Mouse (Mus musculus) embryo, embryonic 11 days (tissue): ENCODE results near the gene Fam167b.

Source experiments
- DNase-seq: peaks from one replicate; pipeline ENCODE4 v3.0.0-alpha.2; 2015

The Fam167b gene

DNA sequence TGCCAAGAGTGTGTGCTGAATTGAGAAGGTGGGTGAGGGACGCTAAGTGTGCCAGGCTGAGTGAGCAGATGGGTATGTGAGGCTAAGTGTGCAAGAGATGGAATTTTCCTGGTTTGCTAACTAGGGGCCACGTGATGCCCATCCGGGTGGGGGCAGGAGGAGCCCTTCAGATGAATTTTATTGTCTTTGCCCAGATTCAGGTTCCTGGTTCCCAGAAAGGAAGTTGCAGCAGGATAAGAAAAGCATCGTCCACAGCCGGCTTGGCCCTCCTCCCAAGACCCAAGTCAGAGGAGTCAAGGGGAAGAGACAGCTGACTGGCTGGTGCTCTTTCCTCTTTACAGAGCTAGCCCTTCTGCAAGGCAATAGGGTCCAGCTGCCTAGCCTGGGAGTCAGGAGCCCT, at the start of gene Fam167b:
Gene Fam167b (minus strand): TSS at position 84 of the 400 bp plus-strand sequence.
- DNase-seq: no peak

DNA sequence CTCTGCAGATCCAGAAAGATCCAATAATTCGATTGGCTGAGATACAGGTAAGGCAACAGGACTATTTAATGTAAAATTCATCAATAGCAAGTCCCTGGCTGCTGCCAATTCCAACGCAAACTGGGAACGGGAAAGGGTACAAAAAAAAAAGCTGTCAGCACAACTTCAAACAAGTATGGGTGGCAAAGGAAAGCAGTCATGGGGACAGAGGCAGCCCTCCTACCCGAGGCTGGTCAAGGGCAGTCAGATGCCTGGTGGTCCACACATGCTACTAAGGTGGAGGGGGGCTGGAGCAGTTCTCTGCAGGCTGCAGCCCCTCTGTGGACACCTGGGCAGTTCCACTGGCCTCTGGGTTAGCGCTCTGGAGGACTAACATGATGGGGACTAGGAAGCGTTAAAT, 47.7 kb upstream of the Fam167b start:
- no peak for DNase-seq

DNA sequence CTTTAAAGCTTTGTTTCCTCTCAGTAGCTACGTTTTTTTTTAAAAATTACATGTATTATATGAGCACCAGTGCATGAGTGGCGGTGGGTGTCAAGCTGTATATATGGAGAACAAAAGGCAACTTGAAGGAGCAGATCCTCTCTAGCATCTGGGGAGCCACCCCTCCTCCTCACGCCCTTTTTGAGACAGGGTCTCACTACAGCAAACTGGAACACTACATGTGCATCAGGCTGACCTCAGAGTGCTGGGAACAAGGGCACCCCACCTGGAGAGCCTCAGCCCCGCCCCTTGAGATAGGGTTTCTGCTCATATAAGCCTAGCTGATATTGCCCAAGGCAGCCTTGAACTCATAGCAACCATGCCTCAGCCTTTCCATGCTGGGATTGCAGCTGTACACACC, 47.1 kb upstream of the Fam167b start:
- no peak for DNase-seq

DNA sequence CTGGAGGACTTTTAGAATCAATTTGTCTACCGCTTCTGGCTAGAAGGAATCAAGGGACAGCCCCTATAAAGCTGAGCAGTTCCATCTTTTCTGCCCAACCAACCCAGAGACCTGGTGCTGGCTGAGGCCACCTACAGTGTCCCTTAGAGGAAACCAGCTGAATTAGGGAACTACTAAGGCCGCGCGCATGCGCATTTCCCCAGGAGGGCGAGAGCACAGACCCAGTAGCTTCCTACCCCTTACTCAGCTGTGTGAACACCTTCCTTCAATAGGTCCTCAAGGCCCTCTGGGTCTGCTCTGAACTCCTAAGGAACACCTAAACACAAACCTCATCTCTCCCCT, 46.7 kb upstream of the Fam167b start:
- peak; percentile 81 for DNase-seq

DNA sequence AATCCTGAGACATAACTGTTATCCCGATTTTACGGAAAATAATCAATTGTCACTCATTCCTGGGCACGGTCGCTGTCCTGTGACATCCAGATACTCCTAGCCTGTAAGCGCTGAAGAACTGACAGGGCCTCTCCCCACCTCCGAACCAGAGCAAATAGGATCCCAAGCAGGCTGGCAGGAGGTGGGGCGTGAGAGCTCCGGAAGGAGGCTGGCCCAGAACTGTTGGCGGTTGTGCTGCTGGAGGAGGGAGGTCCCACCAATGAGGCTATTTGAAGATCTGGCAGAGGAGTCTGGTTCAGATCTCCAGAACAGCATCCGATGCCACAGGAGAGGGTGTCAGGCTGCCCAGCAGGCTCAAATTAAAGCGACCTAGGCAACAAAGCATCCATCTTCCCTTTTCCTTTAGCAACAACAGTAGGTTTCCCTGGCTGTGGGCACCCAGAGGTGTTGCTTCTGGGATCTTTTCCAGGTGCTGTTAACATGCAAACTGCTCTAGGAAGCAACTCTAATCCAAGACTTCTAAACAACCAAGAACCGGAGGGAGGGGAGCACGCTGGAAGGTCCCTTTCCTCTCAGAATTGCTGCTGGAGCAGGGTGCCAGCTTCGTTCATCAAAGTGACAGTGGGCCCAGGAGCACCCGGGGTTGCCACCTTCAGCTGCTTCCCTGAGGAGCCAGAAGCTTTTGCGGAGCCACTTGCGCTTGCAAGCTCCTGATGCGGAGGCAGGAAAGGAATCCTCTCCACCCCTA, 46.1 kb upstream of the Fam167b start:
- peak; percentile 91 for DNase-seq

DNA sequence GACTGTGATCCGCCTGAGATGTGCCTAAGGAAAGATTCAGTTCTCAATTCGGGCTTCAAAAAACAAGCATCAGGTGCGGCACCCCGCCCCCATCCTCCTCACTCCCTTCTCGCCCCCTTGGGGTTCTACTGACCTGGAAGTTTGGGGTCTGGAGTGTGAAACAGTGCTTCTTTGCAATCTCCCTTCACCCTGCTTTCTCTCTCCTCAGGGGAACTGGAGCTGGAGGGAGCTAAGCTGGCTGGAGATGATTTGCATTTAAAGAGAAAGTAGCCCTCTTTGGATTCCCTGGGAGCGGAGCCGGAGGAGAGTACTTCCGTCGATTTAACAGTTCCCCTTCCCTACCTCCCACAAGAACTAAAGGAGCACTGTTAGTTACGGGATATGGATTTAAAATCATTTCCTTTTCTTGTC, 45.3 kb upstream of the Fam167b start, which contains the start of gene Ccdc28b:
Gene Ccdc28b (minus strand): TSS at position 267 of the 411 bp plus-strand sequence.
- DNase-seq: peak; percentile 74

DNA sequence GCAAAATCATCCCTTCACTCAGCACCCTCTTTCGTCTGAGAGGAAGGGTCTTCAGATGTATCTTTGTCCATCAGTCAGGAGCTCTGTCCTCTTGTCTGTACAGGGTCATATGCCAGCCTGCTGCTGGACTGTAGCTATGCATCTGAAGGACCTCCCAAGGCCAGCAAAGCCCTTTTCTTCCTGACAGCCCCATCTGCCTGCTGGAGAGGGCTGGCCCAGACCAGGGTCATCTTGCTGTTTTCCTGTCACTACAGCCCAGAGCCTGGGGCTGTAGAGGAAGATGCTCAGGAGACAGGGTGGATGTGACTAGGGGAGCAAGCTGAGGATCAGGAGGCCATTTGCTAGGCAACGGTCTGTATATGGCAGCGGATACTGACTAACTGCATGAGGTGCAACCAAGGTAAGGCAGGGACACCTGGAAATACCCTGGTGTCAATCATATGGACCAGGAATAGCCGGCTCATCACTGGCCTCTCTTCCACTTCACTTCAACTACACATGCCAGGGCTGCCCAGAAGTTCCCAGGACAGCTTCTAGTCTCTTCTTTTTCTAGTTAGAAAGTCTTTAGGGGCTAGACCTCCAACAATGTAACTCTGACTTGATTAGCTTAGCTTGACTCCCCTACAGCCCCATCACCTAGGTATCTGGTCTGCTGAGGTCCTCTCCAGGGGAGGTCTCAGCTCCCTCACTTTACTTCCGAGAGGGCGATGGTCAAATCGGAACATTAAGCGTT, 44.6 kb upstream of the Fam167b start:
- no peak for DNase-seq

DNA sequence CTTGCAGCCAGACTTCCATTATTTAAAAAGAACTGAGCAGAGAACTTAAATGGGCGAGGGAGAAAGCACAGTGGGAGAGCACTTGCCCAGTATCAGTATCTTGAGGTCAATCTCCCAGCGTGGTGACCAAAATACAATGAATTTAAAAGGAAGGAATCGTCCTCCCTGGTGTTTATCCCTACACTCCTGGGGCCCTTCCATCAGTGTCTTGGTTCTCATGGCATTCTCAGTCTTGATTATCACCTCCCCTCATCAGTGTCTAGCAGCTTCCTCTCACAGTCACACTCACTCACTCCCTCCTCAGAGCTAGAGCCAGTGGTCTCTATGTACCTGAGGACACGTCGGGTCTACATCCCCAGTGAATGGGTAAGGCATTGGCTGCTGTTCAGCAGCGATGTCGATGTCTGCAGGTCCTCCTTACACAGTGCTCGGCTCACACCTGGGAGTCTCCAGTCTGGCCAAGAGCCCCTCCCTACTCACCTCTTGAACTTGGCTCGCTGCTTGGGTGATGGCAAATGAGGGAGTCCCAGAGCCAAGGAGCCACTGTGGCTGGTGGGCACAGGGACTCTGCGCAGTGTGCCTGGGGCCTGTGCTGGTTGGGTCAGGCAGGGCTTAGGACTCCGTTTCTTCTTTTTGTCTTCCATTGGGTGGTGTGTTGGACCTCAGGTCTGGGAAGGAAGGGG, 43.9 kb upstream of the Fam167b start:
- DNase-seq: no peak

DNA sequence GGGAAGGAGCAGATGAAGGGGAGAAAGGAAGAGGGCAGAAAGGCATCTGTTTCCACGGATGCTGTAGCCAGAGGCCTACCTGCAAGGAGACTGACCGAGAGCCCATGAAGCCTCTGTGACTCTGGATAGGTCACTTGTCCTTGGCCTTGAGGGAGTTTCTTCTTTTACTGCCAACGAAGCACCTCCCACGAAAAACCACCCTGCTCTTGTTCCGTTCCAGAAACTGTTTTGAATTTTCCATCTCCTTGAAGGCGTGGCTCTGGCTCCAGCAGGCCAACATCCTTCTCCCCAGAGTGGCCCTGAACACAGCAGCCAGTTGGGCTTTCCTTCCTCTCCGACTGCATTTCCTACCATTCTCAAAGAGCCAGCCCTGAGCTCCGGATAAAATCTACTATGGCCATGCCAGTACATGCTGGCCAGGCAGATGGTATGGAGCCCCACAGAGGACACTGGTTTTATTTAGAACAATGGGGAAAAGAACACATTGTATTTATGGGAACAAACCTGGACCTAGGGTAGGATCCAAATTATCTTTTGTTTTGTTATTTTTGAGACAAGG, 43.0 kb upstream of the Fam167b start:
- DNase-seq: no peak

DNA sequence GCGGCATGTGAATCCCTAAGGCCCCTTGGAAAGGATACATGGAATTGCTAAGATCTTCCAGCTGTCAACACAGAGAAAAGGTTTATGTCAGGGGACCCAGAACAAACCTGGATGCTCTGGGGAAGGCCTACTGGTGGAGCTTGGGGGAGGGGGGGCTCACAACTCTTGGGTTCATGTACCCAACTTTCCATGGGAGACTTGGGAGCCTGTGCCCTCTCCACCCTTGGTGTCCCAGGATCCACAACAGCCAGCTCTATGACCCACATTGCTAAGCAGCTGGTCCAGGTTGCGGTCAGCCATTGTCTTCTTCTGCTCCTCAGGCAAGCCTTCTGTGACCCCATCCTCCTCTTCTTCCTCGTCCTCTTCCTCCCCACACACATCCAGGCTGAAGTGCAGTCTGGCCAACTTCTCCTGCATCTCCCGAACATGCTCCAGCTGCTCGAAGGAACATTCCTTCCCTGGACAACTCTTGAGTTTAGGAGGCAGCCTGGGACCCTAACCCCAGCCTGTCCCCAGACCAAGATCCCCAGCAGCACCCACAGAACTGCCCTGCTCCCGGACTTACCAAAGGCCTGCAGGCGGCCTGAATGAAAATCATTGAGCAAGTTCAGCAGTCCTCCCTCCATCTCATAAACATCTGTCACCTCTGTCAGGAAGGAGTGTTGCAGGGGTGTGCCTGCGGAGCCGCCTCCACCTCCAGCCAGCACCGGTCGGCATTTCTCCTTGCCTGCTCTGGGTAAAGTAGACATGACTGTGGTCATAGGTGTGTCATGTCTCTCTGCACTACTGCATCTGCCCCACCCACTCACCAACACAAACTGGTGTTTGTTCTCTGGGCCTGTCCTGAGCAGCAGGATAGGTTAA, 42.3 kb upstream of the Fam167b start:
- DNase-seq: no peak

DNA sequence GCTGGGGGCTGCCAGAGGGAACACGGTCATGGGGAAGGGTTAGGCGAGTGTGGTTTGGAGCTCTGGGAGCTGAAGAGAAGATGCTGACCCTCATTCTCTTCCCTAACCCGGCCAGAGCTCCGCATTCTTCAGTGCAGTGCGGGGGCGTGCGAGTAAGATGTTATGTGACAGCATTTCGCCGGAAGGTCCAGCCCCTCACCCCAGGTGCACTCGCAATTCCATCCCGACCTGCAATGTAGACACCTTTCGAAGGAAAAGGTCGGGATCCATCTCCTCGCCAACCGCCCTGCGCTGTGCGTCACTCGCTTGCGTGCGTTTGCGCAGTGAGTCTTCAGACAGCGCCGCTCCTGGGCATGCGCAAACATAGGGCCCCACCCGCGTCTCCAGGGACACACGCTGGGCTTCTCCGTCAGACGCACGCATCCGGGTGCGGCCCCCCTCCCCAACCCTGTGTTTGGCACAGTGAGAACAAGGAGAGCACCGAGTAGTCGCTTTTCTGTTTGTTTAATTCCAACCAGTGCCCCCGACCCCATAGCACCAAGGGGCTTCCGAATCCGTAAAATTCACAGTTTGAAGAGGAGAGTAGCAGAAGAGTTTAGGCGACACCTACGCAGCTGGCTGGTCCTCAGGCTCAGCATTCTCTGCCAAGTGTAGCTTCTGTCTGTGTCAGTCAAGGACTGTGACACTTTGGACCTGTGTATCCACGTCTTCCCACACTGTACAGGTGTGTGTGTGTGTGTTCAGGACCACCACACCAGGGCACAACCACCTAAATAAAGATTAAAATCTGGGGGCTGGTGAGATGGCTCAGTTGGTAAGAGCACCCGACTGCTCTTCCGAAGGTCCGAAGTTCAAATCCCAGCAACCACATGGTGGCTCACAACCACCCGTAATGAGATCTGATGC, 40.7 kb upstream of the Fam167b start, which contains the start of gene Iqcc:
Gene Iqcc (minus strand): TSS at position 314 of the 906 bp plus-strand sequence.
- DNase-seq: peak; percentile 96

DNA sequence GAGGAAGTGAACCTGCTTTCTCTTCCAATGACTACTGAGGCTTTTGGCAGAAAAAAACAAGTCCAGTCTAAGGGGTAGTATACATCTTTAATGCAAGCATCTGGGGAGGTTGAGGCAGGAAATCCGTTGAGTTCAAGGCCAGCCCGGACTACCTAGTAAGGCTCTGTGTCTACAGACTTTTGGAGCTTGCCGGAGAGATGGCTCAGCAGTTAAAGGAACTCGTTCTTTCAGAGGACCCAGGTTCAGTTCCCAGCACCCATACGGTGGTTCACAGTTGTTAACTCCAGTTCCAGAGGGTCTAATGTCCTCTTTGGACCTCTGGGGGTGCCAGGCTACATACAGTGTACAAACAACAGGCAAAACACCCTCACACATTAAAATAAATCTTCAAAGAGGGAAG, 39.7 kb upstream of the Fam167b start:
- DNase-seq: no peak

DNA sequence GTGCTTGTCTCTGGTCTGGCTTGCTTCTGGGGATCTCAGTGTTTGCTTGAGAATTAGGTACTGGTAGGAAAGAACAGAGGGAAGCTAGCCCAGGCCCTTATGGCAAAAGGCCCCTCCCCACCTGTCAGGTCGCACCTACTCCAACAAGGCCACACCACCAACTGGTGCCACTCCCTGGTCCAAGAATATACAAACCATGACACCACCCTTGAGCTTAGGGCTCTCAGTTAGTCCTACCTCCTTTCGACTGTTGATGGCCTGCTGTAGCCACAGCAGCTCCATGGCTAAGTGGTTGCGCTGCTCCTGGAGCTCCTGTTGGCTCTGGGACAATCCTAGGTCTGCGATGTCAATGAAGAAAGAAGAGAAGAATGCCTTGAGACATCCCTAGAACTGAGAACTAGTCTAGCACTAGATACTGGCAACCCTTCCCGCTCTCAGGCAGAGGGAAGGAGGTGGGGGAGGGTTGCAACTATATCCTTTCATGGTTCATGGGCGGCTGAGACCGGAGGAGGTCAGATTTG, 38.8 kb upstream of the Fam167b start:
- DNase-seq: no peak

DNA sequence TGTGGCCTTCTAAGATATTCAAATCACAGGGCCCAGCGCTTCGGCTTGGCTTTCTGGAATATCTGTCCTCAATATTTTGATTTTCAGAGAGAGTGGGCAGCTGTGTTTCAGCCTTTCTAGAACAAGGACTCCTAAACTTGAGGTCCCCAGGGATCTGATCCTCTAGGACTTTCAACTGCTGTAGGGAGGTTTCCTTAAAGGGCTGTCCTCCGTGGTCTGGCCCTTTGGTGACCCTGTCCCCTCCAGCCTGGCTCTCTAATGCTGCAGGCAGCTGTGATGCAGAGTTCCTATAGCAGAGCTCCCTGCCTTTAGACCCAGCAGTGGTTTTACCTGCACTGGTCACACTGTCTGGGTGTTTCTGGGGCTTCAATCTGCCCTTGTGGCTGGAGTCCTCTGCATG, 38.3 kb upstream of the Fam167b start:
- no peak for DNase-seq

DNA sequence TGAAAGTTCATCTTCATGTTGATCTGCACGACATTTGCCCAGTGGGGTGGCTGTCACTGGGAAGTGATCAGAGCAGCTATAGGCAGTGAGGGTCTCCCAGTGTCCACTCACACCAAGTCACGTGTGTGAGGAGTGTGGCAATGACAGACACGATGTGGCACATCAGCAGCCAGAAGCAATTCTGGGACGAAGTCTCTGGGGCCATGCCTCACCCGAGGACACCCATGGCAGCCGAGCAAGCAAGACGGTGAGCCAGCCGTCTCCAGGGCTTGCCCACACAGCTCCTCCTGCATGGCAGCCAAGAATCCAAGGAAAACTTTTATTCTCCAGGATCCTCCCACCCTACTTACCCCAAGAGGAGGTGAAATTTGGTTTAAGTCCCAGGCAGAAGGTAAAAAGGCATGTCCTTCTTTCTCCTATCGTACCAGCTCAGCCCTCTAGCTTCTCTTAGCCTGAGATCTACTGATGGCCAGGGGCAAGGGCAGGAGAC, 37.5 kb upstream of the Fam167b start:
- DNase-seq: no peak

DNA sequence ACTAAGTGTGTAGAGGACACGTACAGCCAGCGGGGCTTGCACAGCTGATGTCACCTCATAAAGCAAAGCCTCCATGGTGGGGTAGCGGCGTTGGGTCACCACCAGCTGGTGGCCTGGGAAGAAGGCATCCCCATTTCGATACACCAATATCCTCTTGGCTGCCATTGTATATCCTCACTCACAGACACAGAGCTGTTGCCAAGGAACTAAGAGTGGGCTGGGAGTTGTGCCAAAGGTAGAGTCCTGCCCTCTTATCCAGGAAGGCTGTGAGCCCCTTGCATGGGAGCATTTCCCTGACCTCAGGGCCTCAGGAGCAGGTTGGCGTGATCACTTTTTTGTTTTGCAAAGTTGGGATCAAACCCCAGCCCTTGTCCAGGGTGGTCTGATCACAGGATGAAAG, 35.7 kb upstream of the Fam167b start, which contains the start of gene Dcdc2b:
Gene Dcdc2b (minus strand): TSS at position 165 of the 400 bp plus-strand sequence.
- no peak for DNase-seq

DNA sequence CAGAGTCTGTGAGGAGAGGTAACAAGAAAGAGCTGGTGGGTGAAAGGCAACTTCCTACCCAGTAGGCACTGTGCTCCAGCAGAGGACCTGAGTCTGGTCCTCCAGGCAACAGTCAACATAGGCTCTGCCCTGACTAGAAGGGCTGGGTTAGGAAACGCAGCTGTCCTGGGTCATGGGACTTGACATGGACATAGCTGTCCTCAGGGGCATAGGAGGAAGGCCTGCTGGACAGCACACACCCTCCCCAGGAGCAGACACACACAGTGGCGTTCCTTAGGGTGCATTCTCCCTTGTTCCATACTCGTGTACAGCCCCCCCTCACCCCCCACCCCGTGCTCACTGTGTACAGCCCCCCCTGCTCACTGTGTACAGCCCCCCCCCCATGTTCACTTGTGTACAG, 32.1 kb upstream of the Fam167b start:
- DNase-seq: no peak

DNA sequence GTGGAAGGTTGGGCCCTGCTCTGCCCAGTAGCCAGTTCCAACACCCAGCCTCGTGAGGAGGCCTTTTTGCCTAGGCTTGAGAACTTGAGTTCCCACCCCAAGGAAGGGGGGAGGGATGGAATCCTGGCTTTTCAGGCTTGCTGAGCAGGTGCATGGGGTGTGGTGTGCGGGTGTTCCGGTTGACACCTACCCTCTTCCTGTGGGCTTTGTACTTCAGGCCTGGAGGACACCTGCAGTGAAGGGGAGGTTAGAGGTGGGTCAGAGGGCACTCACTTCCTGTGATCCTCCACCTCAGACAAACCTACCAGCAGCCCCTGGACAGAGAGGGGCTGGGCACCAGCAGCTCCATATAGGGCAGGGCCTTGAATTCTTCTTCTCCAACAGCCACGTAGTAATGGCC, 31.7 kb upstream of the Fam167b start:
- DNase-seq: no peak

DNA sequence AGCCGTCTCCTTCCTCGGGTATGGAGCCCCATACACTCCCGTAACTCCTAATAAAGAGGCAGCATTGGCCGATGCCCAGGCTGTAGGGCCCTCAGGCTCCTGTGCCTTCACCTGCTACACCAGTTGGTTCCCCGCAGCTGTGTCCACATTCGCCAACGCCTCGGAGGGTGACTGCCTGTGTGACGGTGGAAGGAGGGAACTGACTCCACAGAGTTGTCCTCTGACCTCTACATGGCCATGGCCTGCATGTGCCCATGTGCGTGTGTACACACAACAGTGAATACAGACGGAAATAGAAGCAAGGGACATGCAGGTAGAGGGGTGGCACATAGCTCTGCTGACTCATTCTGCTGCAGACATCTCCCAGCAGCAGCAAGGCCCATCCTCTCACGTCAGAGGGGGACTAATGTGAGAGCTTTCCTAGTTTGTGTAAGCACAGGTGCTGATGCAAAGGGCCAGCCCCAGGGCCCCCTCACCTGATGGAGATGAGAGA, 30.8 kb upstream of the Fam167b start:
- DNase-seq: no peak

DNA sequence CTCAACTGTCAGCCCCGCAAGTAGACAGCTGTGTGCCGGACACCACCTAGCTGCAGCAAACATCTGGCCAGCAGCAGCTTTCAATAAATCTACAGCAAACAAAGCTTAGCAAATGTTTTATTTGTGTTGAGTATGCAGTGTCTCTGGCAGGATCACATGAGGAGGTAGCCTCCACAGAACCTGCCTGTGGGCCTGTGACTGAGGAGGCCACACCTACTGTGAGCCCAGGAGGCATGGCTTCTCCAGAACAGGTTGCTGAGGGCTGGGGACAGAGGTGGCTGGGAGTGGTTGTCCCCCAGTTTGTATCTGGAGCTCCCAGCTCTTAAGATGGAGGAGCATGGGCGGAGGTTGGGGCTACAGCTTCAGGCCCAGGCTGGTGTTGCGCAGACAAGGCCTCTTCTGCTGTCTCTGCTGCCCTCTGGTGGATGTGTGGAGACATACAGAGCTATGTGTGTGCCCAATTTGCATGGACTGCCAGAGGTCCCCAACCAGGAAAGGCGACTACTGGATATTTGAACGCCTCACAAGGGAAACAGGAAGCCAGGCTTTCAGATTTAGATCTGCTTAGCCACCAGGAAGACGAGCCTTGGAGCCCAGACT, 30.2 kb upstream of the Fam167b start:
- peak; percentile 90 for DNase-seq
